Mouse (Mus musculus): ENCODE results near the gene Atp9a. TPM values are rescaled to one million over a fixed set of nuclear protein-coding genes. Genes with fewer than 3 reads are reported as not detected.
A peak's percentile ranks its signal among the peaks of the same experiment; 100 is the strongest.

Atp9a gene
- polyA plus RNA-seq, 1 experiment: 18.6 TPM

DNA sequence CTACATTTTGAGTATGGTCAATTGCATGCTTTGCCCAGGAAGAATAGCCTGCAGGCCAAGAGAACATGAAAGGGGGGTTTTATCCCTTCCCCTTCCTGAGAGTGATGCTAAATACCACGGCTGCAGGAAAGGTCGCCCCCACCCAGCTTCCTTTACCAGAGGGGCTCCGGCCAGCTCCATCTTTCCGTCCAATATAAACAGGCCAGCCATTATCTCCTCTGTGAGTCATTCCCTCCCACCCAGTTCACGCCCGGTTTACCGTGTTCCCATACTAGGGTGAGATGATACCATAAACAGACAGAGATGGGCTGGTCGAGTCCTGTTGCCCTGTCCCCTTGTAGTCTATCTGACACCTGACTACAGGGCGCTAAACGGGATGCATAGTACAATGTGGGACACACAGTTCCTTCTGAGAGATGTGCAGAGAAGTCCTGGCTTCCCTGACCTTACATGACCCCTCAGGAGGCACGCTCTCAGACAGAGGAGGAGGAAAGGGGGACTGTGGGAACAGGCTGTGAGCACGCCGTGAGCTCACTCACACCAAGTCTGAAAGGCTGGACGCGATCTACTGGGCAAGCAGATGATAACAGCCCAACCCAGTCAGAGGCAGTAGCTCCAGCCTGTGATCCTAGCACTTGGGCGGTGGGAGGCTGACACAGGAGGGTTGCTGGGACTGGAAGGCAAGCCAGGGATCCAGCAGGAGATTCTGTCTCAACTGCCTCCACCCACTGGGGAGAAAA is 85.5 kb downstream of the Atp9a start:
- Histone ChIP-seq H3K4me1 (ENCODE audit: control insufficient read depth, insufficient read depth, low read length) (no peaks in the 10 kb centered on the region), H3K4me3 (ENCODE audit: insufficient read depth, low read length) (no peak overlapping the region), H3K27ac (ENCODE audit: insufficient read depth, low read length) (no peak overlapping the region)
- TF ChIP-seq CTCF (IDR thresholded peaks at IDR 0.05; ENCODE audit: borderline replicate concordance, insufficient read depth, low read length) (no peak), POLR2A (IDR thresholded peaks at IDR 0.05; ENCODE audit: low read depth, low read length) (no peak)

DNA sequence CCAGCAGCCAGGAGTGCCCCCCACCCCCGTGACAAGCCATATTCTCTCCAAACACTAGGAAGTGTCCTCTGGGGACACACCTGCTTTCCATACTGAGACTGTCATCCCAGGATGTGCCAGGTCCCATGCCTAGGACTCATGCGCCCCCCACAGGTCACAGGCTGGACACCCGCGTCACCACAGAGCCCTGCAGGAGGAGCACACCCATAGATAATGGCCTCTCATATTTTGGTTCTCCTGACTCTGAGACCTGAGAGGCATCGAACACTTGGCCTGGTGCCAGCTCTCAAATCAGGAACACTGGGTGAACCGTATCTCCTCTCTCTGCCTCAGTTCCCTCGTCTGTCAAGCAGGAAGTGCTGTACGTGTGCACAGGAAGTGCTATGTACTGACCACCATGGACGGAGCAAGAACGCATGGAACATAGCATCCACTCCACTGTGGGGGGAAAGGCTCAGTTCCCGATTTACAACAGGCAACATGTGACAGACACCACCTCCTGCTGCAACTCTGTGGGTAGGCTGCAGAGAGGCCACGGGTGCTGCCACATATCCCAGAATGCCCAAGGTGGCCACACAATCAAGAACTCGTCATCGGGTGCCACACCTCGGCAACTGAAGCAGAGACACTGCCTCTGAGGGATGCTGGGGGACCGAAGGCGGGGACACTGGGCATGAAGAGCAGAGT is 87.1 kb downstream of the Atp9a start:
- Histone ChIP-seq H3K27ac (ENCODE audit: insufficient read depth, low read length) (no peak overlapping the region), H3K4me1 (ENCODE audit: control insufficient read depth, insufficient read depth, low read length) (no peaks in the 10 kb centered on the region), H3K4me3 (ENCODE audit: insufficient read depth, low read length) (no peak overlapping the region)
- TF ChIP-seq POLR2A (IDR thresholded peaks at IDR 0.05; ENCODE audit: low read depth, low read length) (no peak), CTCF (IDR thresholded peaks at IDR 0.05; ENCODE audit: borderline replicate concordance, insufficient read depth, low read length) (0 out of 2 replicates have a peak, but pooled peaks have one; percentile 2)

DNA sequence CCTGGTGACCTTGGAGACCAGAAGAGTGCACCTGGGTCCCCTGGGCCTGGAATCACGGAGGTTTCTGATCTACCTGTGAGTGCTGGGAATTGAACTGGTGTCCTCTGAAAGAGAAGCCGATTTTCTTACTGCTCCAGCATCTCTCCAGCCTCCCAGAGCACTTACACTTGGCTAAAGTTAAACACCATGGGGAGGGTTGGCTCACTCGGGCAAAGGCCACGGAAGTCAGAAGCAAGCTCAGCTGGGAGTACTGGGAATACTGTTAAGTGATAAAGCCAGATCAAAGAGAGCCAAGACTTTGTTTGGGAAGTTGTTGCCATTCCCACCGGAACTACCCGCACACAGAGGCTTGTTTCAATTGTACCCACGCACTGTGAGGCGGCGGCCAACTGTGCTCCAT is 87.7 kb downstream of the Atp9a start:
- TF ChIP-seq CTCF (IDR thresholded peaks at IDR 0.05; ENCODE audit: borderline replicate concordance, insufficient read depth, low read length) (no peak), POLR2A (IDR thresholded peaks at IDR 0.05; ENCODE audit: low read depth, low read length) (no peak)
- Histone ChIP-seq H3K4me3 (ENCODE audit: insufficient read depth, low read length) (no peak overlapping the region), H3K27ac (ENCODE audit: insufficient read depth, low read length) (no peak overlapping the region), H3K4me1 (ENCODE audit: control insufficient read depth, insufficient read depth, low read length) (no peaks in the 10 kb centered on the region)

DNA sequence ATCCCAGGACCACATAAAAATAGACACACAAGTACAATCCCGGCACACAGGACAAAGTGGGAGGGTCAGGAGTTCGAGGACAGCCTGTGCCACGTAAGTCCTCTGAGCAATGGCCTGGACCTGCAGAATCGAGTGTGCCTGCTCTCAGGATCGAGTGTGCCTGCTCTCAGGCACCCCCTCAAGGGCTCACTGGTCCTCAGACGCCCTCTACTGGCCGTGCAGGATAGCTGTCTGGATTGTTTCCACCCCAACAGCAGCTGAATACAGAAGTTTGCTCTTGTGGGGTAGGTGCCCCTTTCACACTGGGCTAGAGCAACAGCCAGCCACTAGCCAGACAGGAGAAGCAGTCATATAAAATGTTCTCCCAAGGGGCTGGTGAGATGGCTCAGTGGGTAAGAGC is 90.5 kb downstream of the Atp9a start:
- H3K4me1 ChIP-seq (ENCODE audit: control insufficient read depth, insufficient read depth, low read length): no peaks in the 10 kb centered on the region
- H3K27ac ChIP-seq (ENCODE audit: insufficient read depth, low read length): no peak overlapping the region
- H3K4me3 ChIP-seq (ENCODE audit: insufficient read depth, low read length): no peak overlapping the region
- TF ChIP-seq CTCF (IDR thresholded peaks at IDR 0.05; ENCODE audit: borderline replicate concordance, insufficient read depth, low read length) (peak; percentile 68; the same call in 1 of the 2 replicates), POLR2A (IDR thresholded peaks at IDR 0.05; ENCODE audit: low read depth, low read length) (no peak)

DNA sequence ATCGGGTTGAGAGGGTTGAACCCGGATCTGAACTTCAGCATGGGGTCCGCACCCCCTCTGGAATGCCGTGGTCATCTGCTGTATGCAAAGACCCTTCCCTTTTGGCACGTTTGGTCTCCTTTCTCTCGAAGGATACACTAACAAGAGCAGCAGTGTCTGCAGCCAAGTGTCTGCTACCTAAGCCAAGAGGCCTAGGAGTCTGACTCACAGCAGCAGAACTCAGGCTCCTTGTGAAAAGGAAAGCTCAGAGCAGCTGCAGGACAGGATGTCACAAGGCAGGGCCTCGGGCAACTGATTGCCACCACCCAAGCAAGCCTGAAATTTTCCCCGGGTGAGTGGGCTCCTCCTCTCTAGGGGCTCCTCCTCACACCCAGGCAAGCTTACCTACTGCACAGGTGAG is 94.0 kb downstream of the Atp9a start:
- TF ChIP-seq POLR2A (IDR thresholded peaks at IDR 0.05; ENCODE audit: low read depth, low read length) (no peak), CTCF (IDR thresholded peaks at IDR 0.05; ENCODE audit: borderline replicate concordance, insufficient read depth, low read length) (no peak)
- H3K27ac ChIP-seq (ENCODE audit: insufficient read depth, low read length): no peak overlapping the region
- no peaks in the 10 kb centered on the region for H3K4me1 ChIP-seq (ENCODE audit: control insufficient read depth, insufficient read depth, low read length)
- H3K4me3 ChIP-seq (ENCODE audit: insufficient read depth, low read length): no peak overlapping the region

DNA sequence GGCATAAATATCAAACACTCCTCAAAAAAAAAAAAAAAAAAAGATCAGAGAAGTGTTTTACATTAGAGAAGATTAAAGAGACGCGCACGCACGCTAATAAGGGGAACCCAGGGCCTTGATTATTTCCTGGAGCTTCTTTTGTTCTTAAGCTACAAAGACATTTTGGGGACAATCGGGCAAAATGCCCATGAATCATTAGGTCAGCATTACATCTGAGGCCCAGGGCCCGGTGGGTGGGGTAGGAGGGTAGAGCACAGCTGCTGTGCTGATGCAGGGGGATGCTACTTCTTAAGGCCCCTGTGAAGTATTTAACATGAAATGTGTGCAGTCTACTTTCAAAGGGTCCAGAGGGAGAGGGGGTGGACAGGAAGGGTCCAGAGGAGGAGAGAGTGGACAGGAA is 97.4 kb downstream of the Atp9a start:
- TF ChIP-seq POLR2A (IDR thresholded peaks at IDR 0.05; ENCODE audit: low read depth, low read length) (no peak), CTCF (IDR thresholded peaks at IDR 0.05; ENCODE audit: borderline replicate concordance, insufficient read depth, low read length) (no peak)
- Histone ChIP-seq H3K27ac (ENCODE audit: insufficient read depth, low read length) (no peak overlapping the region), H3K4me1 (ENCODE audit: control insufficient read depth, insufficient read depth, low read length) (no peaks in the 10 kb centered on the region)

DNA sequence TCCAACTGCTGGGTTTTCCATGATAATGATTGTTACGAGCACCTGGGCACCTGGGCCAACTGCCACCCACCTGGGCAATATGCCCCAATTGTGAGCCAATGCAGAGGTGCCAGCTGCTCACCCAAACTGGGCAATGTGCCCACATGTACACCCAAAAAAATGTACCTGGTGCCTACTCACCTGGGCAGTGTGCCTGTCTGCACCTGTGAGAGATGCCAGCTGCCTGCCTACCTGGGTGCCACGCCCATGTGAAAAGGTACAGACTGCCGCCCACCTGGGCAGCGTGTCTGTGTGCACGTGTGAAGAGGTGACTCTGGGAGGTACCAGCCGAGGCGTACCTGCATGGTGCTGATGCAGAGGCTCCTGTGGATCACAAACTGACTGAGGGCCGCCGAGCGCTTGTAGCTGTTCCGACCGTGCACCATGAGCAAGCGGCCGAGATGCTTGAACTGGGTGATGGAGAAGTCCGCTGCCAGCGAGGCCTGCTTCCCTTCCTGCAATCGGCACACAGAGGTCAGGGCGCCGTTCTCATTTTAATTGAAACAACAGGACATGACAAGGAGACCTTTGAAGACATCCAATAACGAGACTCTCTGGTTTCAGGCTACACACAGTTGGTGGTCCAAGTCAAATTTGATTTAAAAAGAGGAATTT is 98.6 kb downstream of the Atp9a start:
- Histone ChIP-seq H3K4me1 (ENCODE audit: control insufficient read depth, insufficient read depth, low read length) (no peaks in the 10 kb centered on the region), H3K4me3 (ENCODE audit: insufficient read depth, low read length) (no peak overlapping the region), H3K27ac (ENCODE audit: insufficient read depth, low read length) (no peak overlapping the region)
- TF ChIP-seq POLR2A (IDR thresholded peaks at IDR 0.05; ENCODE audit: low read depth, low read length) (no peak), CTCF (IDR thresholded peaks at IDR 0.05; ENCODE audit: borderline replicate concordance, insufficient read depth, low read length) (no peak)

More for the DNA sequence above, 97.4 kb downstream of the Atp9a start:
- H3K4me3 ChIP-seq (ENCODE audit: insufficient read depth, low read length): no peak overlapping the region

DNA sequence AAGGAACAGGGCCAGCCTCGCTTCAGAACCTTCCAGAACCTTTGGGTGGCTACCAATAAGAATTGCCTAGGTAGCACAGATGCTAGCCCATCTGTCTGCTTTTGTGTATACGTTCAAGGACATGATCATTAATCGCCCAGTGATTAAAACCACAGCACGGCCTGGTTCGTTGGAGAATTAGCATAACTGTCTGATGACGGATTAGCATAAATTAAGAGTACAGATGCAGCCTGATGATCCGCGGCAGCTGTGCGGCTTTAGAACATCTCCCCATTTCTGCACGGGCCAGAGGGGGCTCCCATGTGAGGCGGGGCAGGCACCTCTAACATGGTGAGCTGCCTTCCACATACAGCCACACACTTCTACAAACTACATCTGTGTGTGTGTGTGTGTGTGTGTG is 100.0 kb downstream of the Atp9a start:
- no peak overlapping the region for H3K27ac ChIP-seq (ENCODE audit: insufficient read depth, low read length)
- H3K4me1 ChIP-seq (ENCODE audit: control insufficient read depth, insufficient read depth, low read length): 0 out of 2 replicates have a peak, but pooled peaks cover 2% of the 10 kb centered on the region
- TF ChIP-seq CTCF (IDR thresholded peaks at IDR 0.05; ENCODE audit: borderline replicate concordance, insufficient read depth, low read length): no peak
- TF ChIP-seq POLR2A (IDR thresholded peaks at IDR 0.05; ENCODE audit: low read depth, low read length): no peak
- H3K4me3 ChIP-seq (ENCODE audit: insufficient read depth, low read length): no peak overlapping the region

DNA sequence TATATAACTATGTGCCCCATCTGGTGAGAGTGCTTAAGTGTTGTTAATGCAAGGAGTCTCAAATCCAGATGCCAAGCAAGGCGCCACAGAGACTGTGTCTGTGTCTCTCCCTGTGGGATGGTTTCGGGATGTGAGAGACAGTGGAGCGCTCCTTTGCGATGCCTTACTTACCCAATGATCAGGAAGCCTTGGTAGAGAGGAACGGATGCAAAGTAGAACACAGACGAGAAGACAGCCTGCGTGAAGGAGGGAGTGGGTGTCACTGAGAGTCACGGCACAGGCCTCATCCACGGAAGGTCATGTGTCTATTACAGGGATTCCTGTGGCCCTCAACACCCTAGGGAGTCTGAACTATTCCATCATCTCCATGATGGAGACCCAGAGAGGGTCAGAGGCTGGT is 101.7 kb downstream of the Atp9a start:
- TF ChIP-seq CTCF (IDR thresholded peaks at IDR 0.05; ENCODE audit: borderline replicate concordance, insufficient read depth, low read length) (no peak), POLR2A (IDR thresholded peaks at IDR 0.05; ENCODE audit: low read depth, low read length) (no peak)
- Histone ChIP-seq H3K4me1 (ENCODE audit: control insufficient read depth, insufficient read depth, low read length) (0 out of 2 replicates have a peak, but pooled peaks cover 2% of the 10 kb centered on the region), H3K27ac (ENCODE audit: insufficient read depth, low read length) (no peak overlapping the region), H3K4me3 (ENCODE audit: insufficient read depth, low read length) (no peak overlapping the region)
